Mouse (Mus musculus) CH12.LX (cell line): Measurements from ENCODE around the gene Cbfa2t3. TPM values are rescaled to one million over a fixed set of nuclear protein-coding genes. Genes with fewer than 3 reads are reported as not detected.

Source experiments
- DNase-seq: peaks from one replicate; pipeline ENCODE4 v3.0.0-alpha.2; 2013; ENCODE audit errors: extremely low read depth
- H3K27ac ChIP-seq: 2 replicates; pipeline ENCODE4 v1.5.1; 2012; ENCODE audit warnings: low read depth, mild to moderate bottlenecking, control low read depth, moderate library complexity; ENCODE audit not compliant: insufficient read depth
- H3K27me3 ChIP-seq: replicated peaks from 2 replicates; pipeline ENCODE3; 2012; ENCODE audit warnings: inconsistent platforms
- H3K36me3 ChIP-seq, 2 experiments: replicated peaks in 1 of 2; 2 replicates each; pipeline versions ENCODE3 to v1.6.1; 2012; ENCODE audit warnings: inconsistent platforms in 1 of 2, low read length in 1 of 2, mild to moderate bottlenecking in 1 of 2, mixed read lengths in 1 of 2, moderate library complexity in 1 of 2; ENCODE audit not compliant: control insufficient read depth in 1 of 2, insufficient read depth in 1 of 2
- H3K4me1 ChIP-seq, 2 experiments: 2 replicates each; pipeline ENCODE4 v1.6.1; 2012; ENCODE audit warnings: inconsistent platforms in 1 of 2, moderate library complexity in 1 of 2; ENCODE audit not compliant: insufficient read depth in 2 of 2, control insufficient read depth in 1 of 2
- H3K4me2 ChIP-seq: 2 replicates; pipeline ENCODE4 v1.6.1; 2012; ENCODE audit warnings: low read depth, mild to moderate bottlenecking, control low read depth; ENCODE audit not compliant: poor library complexity, insufficient read depth, severe bottlenecking
- H3K4me3 ChIP-seq, 3 experiments: fragments of 150-350 bp in 1 of 3; sonication (generic) in 1 of 3; replicated peaks in 1 of 3; 2 replicates each; pipeline versions ENCODE3 to v1.5.1; 2011 to 2012; ENCODE audit warnings: low read depth in 2 of 3, low read length in 2 of 3, mild to moderate bottlenecking in 2 of 3, moderate library complexity in 2 of 3, control low read depth in 1 of 3, improper control_type of control experiment in 1 of 3, inconsistent platforms in 1 of 3, mixed read lengths in 1 of 3; ENCODE audit not compliant: poor library complexity in 1 of 3
- H3K79me2 ChIP-seq: replicated peaks from 2 replicates; pipeline ENCODE4 v1.6.1; 2012; ENCODE audit warnings: mild to moderate bottlenecking, moderate library complexity; ENCODE audit not compliant: control insufficient read depth, poor library complexity, insufficient read depth, severe bottlenecking; ENCODE audit errors: extremely low read depth
- H3K9ac ChIP-seq: 2 replicates; pipeline ENCODE4 v1.6.1; 2012; ENCODE audit warnings: low read depth, mild to moderate bottlenecking, control low read depth, moderate library complexity; ENCODE audit not compliant: insufficient read depth
- H3K9me3 ChIP-seq: replicated peaks from 2 replicates; pipeline ENCODE3; 2012; ENCODE audit warnings: low read length, inconsistent platforms, mixed read lengths
- CTCF ChIP-seq, 2 experiments: IDR thresholded peaks in 1 of 2; conservative IDR thresholded peaks in 1 of 2; 2 replicates each; pipeline ENCODE4 v1.5.1; 2011 to 2012; ENCODE audit warnings: low read depth in 2 of 2, low read length in 2 of 2, improper control_type of control experiment in 1 of 2, inconsistent platforms in 1 of 2, mild to moderate bottlenecking in 1 of 2, moderate library complexity in 1 of 2
- E2F4 ChIP-seq: IDR thresholded peaks from 2 replicates; pipeline ENCODE4 v1.6.1; 2011; ENCODE audit warnings: low read depth, low read length, improper control_type of control experiment; ENCODE audit not compliant: insufficient replicate concordance
- ELF1 ChIP-seq: IDR thresholded peaks from 2 replicates; pipeline ENCODE4 v1.6.1; 2014; ENCODE audit warnings: low read depth, mild to moderate bottlenecking, inconsistent platforms, low read length, improper control_type of control experiment
- EP300 ChIP-seq: IDR thresholded peaks from 2 replicates; pipeline ENCODE4 v1.6.1; 2011; ENCODE audit warnings: low read length, improper control_type of control experiment
- ETS1 ChIP-seq: conservative IDR thresholded peaks from 2 replicates; pipeline ENCODE4 v1.6.1; 2012; ENCODE audit warnings: low read depth, mild to moderate bottlenecking, inconsistent platforms, low read length, improper control_type of control experiment, moderate library complexity
- HCFC1 ChIP-seq: IDR thresholded peaks from 2 replicates; pipeline ENCODE4 v1.6.1; 2012; ENCODE audit warnings: low read depth, mild to moderate bottlenecking, inconsistent platforms, low read length, improper control_type of control experiment
- MAX ChIP-seq: IDR thresholded peaks from 2 replicates; pipeline ENCODE4 v1.6.1; 2011; ENCODE audit warnings: low read length, improper control_type of control experiment
- MAZ ChIP-seq: IDR thresholded peaks from 2 replicates; pipeline ENCODE4 v1.6.1; 2012; ENCODE audit warnings: low read depth, mild to moderate bottlenecking, inconsistent platforms, low read length, improper control_type of control experiment, moderate library complexity
- MEF2A ChIP-seq: IDR thresholded peaks from 2 replicates; pipeline ENCODE4 v1.6.1; 2014; ENCODE audit warnings: low read depth, mild to moderate bottlenecking, inconsistent platforms, low read length, improper control_type of control experiment, borderline replicate concordance
- NELFE ChIP-seq: IDR thresholded peaks from 2 replicates; pipeline ENCODE4 v1.6.1; 2011; ENCODE audit warnings: low read depth, low read length, improper control_type of control experiment
- NRF1 ChIP-seq: IDR thresholded peaks from 2 replicates; pipeline ENCODE4 v1.6.1; 2014; ENCODE audit warnings: low read depth, mild to moderate bottlenecking, inconsistent platforms, low read length, improper control_type of control experiment, moderate library complexity
- PAX5 ChIP-seq: IDR thresholded peaks from 2 replicates; pipeline ENCODE4 v1.6.1; 2012; ENCODE audit warnings: low read length, inconsistent platforms, mixed read lengths
- POLR2A ChIP-seq: IDR thresholded peaks from 2 replicates; pipeline ENCODE4 v1.6.1; 2011; ENCODE audit warnings: low read depth, mild to moderate bottlenecking, improper control_type of control experiment, low read length
- RAD21 ChIP-seq: IDR thresholded peaks from 2 replicates; pipeline ENCODE4 v1.6.1; 2011; ENCODE audit warnings: low read depth, mild to moderate bottlenecking, low read length, improper control_type of control experiment, moderate library complexity
- RCOR1 ChIP-seq: conservative IDR thresholded peaks from 2 replicates; pipeline ENCODE4 v1.6.1; 2012; ENCODE audit warnings: low read depth, mild to moderate bottlenecking, inconsistent platforms, low read length, improper control_type of control experiment
- SIN3A ChIP-seq: IDR thresholded peaks from 2 replicates; pipeline ENCODE4 v1.6.1; 2012; ENCODE audit warnings: low read length, improper control_type of control experiment, inconsistent platforms
- USF1 ChIP-seq: IDR thresholded peaks from 2 replicates; pipeline ENCODE4 v1.6.1; 2014; ENCODE audit warnings: low read depth, mild to moderate bottlenecking, inconsistent platforms, low read length, improper control_type of control experiment
- ZC3H11A ChIP-seq: IDR thresholded peaks from 2 replicates; pipeline ENCODE4 v1.6.1; 2012; ENCODE audit warnings: low read depth, mild to moderate bottlenecking, inconsistent platforms, low read length, improper control_type of control experiment
- dilution Hi-C: fragments of 300-500 bp; cut with MboI; formaldehyde crosslinking; loops from 2 replicates; pipeline ENCODE4 v1.14.3; 2020; ENCODE audit warnings: low sequenced_read_pairs; ENCODE audit not compliant: extremely low pct_unique_long_range_greater_than_20kb, extremely low pct_ligation_motif_present
- in situ Hi-C: fragments of 300-500 bp; cut with MboI; formaldehyde crosslinking; loops from 3 replicates; pipeline ENCODE4 v1.14.3; 2019; ENCODE audit warnings: low sequenced_read_pairs, low pct_ligation_motif_present, low pct_unique_long_range_greater_than_20kb, mixed read lengths
- polyA plus RNA-seq: library from polyadenylated mRNA; unstranded; fragments of >175 nt; gene quantifications from 2 replicates; pipeline ENCODE4 v1.2.1, GENCODE M21; 2012; ENCODE audit warnings: low read depth; ENCODE audit not compliant: insufficient read length
- total RNA-seq, 2 experiments: library from RNA; depleted of rRNA; stranded (reverse); fragments of 300-350 nt in 1 of 2; fragments of >200 nt in 1 of 2; gene quantifications; 2 replicates each; pipeline ENCODE4 v1.2.3; 2012 to 2014

Gene Cbfa2t3
- total and polyA plus RNA-seq, 3 experiments = 0.47 to 22.6 (median 2.1) TPM

DNA sequence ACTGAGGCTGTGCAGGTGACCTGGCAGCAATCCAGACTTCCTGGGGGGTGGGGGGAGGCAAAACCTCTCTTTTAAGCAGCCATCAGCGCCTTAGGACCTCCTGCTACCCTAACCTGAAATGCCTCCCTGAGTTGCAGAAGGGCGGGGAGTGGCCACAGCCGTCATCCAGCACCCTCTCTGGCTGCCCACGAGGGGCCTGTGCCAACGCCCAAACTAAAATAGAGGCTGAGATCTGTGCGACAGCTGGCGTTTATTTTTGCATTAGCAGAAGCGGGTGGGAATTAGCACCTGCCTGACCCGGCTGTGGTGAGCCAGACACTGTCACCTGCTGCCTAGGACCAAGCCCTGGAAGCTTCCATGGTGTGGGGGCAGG, 62.1 kb downstream of the Cbfa2t3 start:
- H3K36me3 ChIP-seq = peaks cover 86 to 98% of the 10 kb centered on the region in 2 experiments
- dilution Hi-C loops = no loop called here
- no peak overlapping the region for H3K4me2 ChIP-seq
- H3K9ac ChIP-seq = no peak overlapping the region
- peaks cover 0 to 5% of the 10 kb centered on the region in 2 experiments; a peak in 1 of 4 replicates for H3K4me1 ChIP-seq
- no peaks in the 10 kb centered on the region for H3K9me3 ChIP-seq
- DNase-seq = no peak
- TF ChIP-seq PAX5 (no peak), E2F4 (no peak), POLR2A (no peak), ELF1 (no peak)
- TF ChIP-seq, all 38 proteins: peak for 0
- Histone ChIP-seq H3K27me3 (no peaks in the 10 kb centered on the region), H3K27ac (no peak overlapping the region), H3K79me2 (no peaks in the 10 kb centered on the region), H3K4me3 (no peak overlapping the region)
- in situ Hi-C loops = no loop called here

DNA sequence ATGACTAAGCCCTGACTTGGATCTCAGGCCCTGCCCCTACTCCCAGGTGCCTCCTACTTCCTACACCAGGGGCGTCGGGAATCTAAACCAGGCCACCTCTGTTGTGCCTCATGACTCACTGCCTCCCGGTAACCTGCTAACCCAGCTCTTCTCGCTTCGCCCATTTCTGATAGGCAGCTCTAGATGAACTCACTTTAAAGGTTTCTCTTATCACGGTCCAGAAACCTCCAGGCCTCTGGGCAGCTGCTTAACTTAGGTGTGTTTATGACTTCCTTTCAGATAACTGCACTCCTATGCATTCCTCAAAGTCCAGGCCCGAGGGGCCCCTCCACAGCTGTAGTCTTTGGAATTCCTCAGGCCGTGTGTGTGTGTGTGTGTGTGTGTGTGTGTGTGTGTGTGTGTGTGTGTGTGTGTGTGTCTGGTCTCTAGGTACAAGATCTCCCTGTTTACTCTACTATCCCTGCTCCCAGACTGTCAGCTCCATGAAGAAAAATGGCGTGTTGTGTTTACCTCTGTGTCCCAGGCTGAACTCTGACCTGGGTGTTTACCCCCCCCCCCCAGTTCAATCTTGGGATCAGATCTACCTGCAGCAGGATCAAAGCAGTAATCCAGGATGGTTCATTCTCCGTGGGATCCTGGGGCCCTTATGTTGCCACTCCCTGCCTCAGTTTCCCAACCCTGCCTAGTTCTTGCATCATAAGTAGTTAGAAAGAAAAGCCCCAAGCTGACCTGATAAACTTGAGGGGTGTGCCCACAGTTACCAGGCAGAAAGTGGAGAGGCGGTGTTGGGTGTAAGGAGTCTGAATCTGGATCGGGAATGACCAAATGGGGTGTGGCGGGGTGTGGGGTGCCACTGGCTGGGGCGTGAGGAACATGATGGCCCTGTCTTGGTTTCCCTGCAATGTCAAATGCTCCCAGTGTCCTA, 62.8 kb downstream of the Cbfa2t3 start:
- H3K4me3 ChIP-seq = no peak overlapping the region
- no peaks in the 10 kb centered on the region for H3K9me3 ChIP-seq
- H3K9ac ChIP-seq = no peak overlapping the region
- H3K27me3 ChIP-seq = no peaks in the 10 kb centered on the region
- no peak overlapping the region for H3K27ac ChIP-seq
- peaks cover 0 to 5% of the 10 kb centered on the region in 2 experiments; a peak in 1 of 4 replicates for H3K4me1 ChIP-seq
- in situ Hi-C loops = no loop called here
- dilution Hi-C loops = no loop called here
- no peaks in the 10 kb centered on the region for H3K79me2 ChIP-seq
- no peak for DNase-seq
- no peak overlapping the region for H3K4me2 ChIP-seq
- peaks cover 85 to 94% of the 10 kb centered on the region in 2 experiments for H3K36me3 ChIP-seq
- no peak for TF ChIP-seq USF1
- TF ChIP-seq MAZ = no peak
- no peak for TF ChIP-seq CTCF (conservative IDR thresholded peaks at IDR 0.05 in 1 of 2, IDR thresholded peaks at IDR 0.05 in 1 of 2; ENCODE audit: low read depth in 2 of 2, low read length in 2 of 2)
- no peak for TF ChIP-seq EP300
- no peak for TF ChIP-seq NELFE
- no peak for TF ChIP-seq HCFC1
- TF ChIP-seq RAD21 = no peak
- no peak for TF ChIP-seq MEF2A
- no peak for TF ChIP-seq POLR2A
- no peak for TF ChIP-seq NRF1
- TF ChIP-seq E2F4 = no peak
- TF ChIP-seq ETS1 = no peak
- TF ChIP-seq ZC3H11A = no peak
- no peak for TF ChIP-seq MAX
- no peak for TF ChIP-seq RCOR1
- no peak for TF ChIP-seq SIN3A
